Mouse (Mus musculus): ENCODE data around the gene Blnk. TPM values are rescaled to one million over a fixed set of nuclear protein-coding genes. Genes with fewer than 3 reads are reported as not detected.

The Blnk gene
- polyA plus RNA-seq, 1 experiment from 2014 or later, result 23.8 TPM

GRCm38 (mm10) chr19:40990781-40991343, 3.5 kb downstream of the Blnk start:
- no peaks in the 10 kb centered on the region; the same call in 1 of the 2 replicates for H3K36me3 ChIP-seq (ENCODE audit: control insufficient read depth, insufficient read depth)
- no peaks in the 10 kb centered on the region for H3K27me3 ChIP-seq (replicated peaks; ENCODE audit: control insufficient read depth, insufficient read depth, low read length)
- no peak overlapping the region for H3K9ac ChIP-seq (ENCODE audit: low read depth, low read length)
- no peak overlapping the region for H3K4me3 ChIP-seq (ENCODE audit: low read depth, low read length)
- peaks cover 4% of the 10 kb centered on the region; the same call in 1 of the 2 replicates for H3K4me1 ChIP-seq (replicated peaks; ENCODE audit: control insufficient read depth, insufficient read depth, low read length)
- H3K4me2 ChIP-seq (replicated peaks; ENCODE audit: low read depth), result 0 out of 2 replicates have a peak overlapping the region, but pooled peaks have one; percentile 68
- TF ChIP-seq CTCF (IDR thresholded peaks at IDR 0.05; ENCODE audit: low read depth), result no peak
- H3K9me3 ChIP-seq (ENCODE audit: control insufficient read depth), result no peaks in the 10 kb centered on the region
- ATAC-seq, result no peak
- WGBS, result 91% methylated on average over 17 of the region's 17 CpGs
- H3K27ac ChIP-seq (ENCODE audit: low read depth, low read length), result no peak overlapping the region

- 57% methylated on average over 9 of the region's 9 CpGs for WGBS
- peaks cover 4% of the 10 kb centered on the region; the same call in 1 of the 2 replicates for H3K4me1 ChIP-seq (replicated peaks; ENCODE audit: control insufficient read depth, insufficient read depth, low read length)
- no peak for ATAC-seq
- H3K36me3 ChIP-seq (ENCODE audit: control insufficient read depth, insufficient read depth), result no peaks in the 10 kb centered on the region; the same call in 1 of the 2 replicates
- H3K9me3 ChIP-seq (ENCODE audit: control insufficient read depth), result no peaks in the 10 kb centered on the region
- TF ChIP-seq CTCF (IDR thresholded peaks at IDR 0.05; ENCODE audit: low read depth), result no peak
- no peak overlapping the region for H3K9ac ChIP-seq (ENCODE audit: low read depth, low read length)
- H3K27me3 ChIP-seq (replicated peaks; ENCODE audit: control insufficient read depth, insufficient read depth, low read length), result no peaks in the 10 kb centered on the region
- no peak overlapping the region for H3K4me2 ChIP-seq (replicated peaks; ENCODE audit: low read depth)
- H3K4me3 ChIP-seq (ENCODE audit: low read depth, low read length), result no peak overlapping the region
- H3K27ac ChIP-seq (ENCODE audit: low read depth, low read length), result no peak overlapping the region
Measured at GRCm38 (mm10) chr19:40989961-40990600, 4.3 kb downstream of the Blnk start.

GRCm38 (mm10) chr19:40988856-40989255, 5.5 kb downstream of the Blnk start:
- TF ChIP-seq CTCF (IDR thresholded peaks at IDR 0.05; ENCODE audit: low read depth), result no peak
- no peaks in the 10 kb centered on the region for H3K9me3 ChIP-seq (ENCODE audit: control insufficient read depth)
- H3K27me3 ChIP-seq (replicated peaks; ENCODE audit: control insufficient read depth, insufficient read depth, low read length), result no peaks in the 10 kb centered on the region
- H3K4me2 ChIP-seq (replicated peaks; ENCODE audit: low read depth), result no peak overlapping the region
- WGBS, result 80% methylated on average over 5 of the region's 5 CpGs
- no peaks in the 10 kb centered on the region; the same call in 1 of the 2 replicates for H3K36me3 ChIP-seq (ENCODE audit: control insufficient read depth, insufficient read depth)
- H3K4me1 ChIP-seq (replicated peaks; ENCODE audit: control insufficient read depth, insufficient read depth, low read length), result no peaks in the 10 kb centered on the region
- ATAC-seq, result no peak
- no peak overlapping the region for H3K9ac ChIP-seq (ENCODE audit: low read depth, low read length)
- no peak overlapping the region for H3K27ac ChIP-seq (ENCODE audit: low read depth, low read length)
- H3K4me3 ChIP-seq (ENCODE audit: low read depth, low read length), result no peak overlapping the region

GRCm38 (mm10) chr19:40984536-40984935, 9.8 kb downstream of the Blnk start:
- no peaks in the 10 kb centered on the region for H3K9me3 ChIP-seq (ENCODE audit: control insufficient read depth)
- no peak overlapping the region for H3K4me3 ChIP-seq (ENCODE audit: low read depth, low read length)
- no peak overlapping the region for H3K27ac ChIP-seq (ENCODE audit: low read depth, low read length)
- no peak overlapping the region for H3K9ac ChIP-seq (ENCODE audit: low read depth, low read length)
- no peak for TF ChIP-seq CTCF (IDR thresholded peaks at IDR 0.05; ENCODE audit: low read depth)
- H3K36me3 ChIP-seq (ENCODE audit: control insufficient read depth, insufficient read depth), result no peaks in the 10 kb centered on the region; the same call in 1 of the 2 replicates
- H3K4me1 ChIP-seq (replicated peaks; ENCODE audit: control insufficient read depth, insufficient read depth, low read length), result no peaks in the 10 kb centered on the region
- ATAC-seq, result no peak
- H3K27me3 ChIP-seq (replicated peaks; ENCODE audit: control insufficient read depth, insufficient read depth, low read length), result no peaks in the 10 kb centered on the region
- no peak overlapping the region for H3K4me2 ChIP-seq (replicated peaks; ENCODE audit: low read depth)
- WGBS, result 100% methylated on average over 1 of the region's 1 CpGs

GRCm38 (mm10) chr19:40980671-40981070, 13.7 kb downstream of the Blnk start:
- 81% methylated on average over 5 of the region's 5 CpGs for WGBS
- no peaks in the 10 kb centered on the region for H3K27me3 ChIP-seq (replicated peaks; ENCODE audit: control insufficient read depth, insufficient read depth, low read length)
- H3K4me3 ChIP-seq (ENCODE audit: low read depth, low read length), result no peak overlapping the region
- H3K4me2 ChIP-seq (replicated peaks; ENCODE audit: low read depth), result no peak overlapping the region
- no peak overlapping the region for H3K9ac ChIP-seq (ENCODE audit: low read depth, low read length)
- no peak for TF ChIP-seq CTCF (IDR thresholded peaks at IDR 0.05; ENCODE audit: low read depth)
- H3K4me1 ChIP-seq (replicated peaks; ENCODE audit: control insufficient read depth, insufficient read depth, low read length), result no peaks in the 10 kb centered on the region
- no peaks in the 10 kb centered on the region for H3K36me3 ChIP-seq (ENCODE audit: control insufficient read depth, insufficient read depth)
- no peak for ATAC-seq
- H3K27ac ChIP-seq (ENCODE audit: low read depth, low read length), result no peak overlapping the region
- H3K9me3 ChIP-seq (ENCODE audit: control insufficient read depth), result no peaks in the 10 kb centered on the region

- H3K27me3 ChIP-seq (replicated peaks; ENCODE audit: control insufficient read depth, insufficient read depth, low read length), result no peaks in the 10 kb centered on the region
- no peak for ATAC-seq
- H3K4me2 ChIP-seq (replicated peaks; ENCODE audit: low read depth), result no peak overlapping the region
- no peak overlapping the region for H3K9ac ChIP-seq (ENCODE audit: low read depth, low read length)
- no peak overlapping the region for H3K4me3 ChIP-seq (ENCODE audit: low read depth, low read length)
- no peaks in the 10 kb centered on the region for H3K36me3 ChIP-seq (ENCODE audit: control insufficient read depth, insufficient read depth)
- H3K4me1 ChIP-seq (replicated peaks; ENCODE audit: control insufficient read depth, insufficient read depth, low read length), result no peaks in the 10 kb centered on the region
- WGBS, result 56% methylated on average over 5 of the region's 5 CpGs
- TF ChIP-seq CTCF (IDR thresholded peaks at IDR 0.05; ENCODE audit: low read depth), result no peak
- H3K27ac ChIP-seq (ENCODE audit: low read depth, low read length), result no peak overlapping the region
- H3K9me3 ChIP-seq (ENCODE audit: control insufficient read depth), result no peaks in the 10 kb centered on the region
Measured at GRCm38 (mm10) chr19:40978026-40978425, 16.3 kb downstream of the Blnk start.

All from intestine, postnatal 0 days (tissue).